Mouse (Mus musculus) left cerebral cortex, postnatal 36 days (tissue): ENCODE data around the gene Astn1. TPM values are rescaled to one million over a fixed set of nuclear protein-coding genes. Genes with fewer than 3 reads are reported as not detected.

ENCODE experiments used
- DNase-seq, 2 experiments: peaks; one replicate each; pipeline ENCODE4 v3.0.0; 2021 to 2022; ENCODE audit warnings: low spot score in 2 of 2, mixed read lengths in 1 of 2
- intact Hi-C: fragments of 180-260 bp; cut with DNase I; formaldehyde crosslinking; loops from one replicate; pipeline ENCODE4 v1.15.1; 2025
- total RNA-seq, 2 experiments: library from RNA; stranded (reverse); gene quantifications; 2 replicates each; pipeline ENCODE4 v1.2.3; 2021

Gene Astn1
- total RNA-seq, 2 experiments from 2014 or later = 181 to 192 TPM

- intact Hi-C loops = loop anchor here (2.0 to 5.0 kb wide), 2 partner anchors 49 to 104 kb away; no protein-coding TSS in a partner anchor
- DNase-seq = no peak
Measured at GRCm38 (mm10) chr1:158408124-158408523, 46.1 kb downstream of the Astn1 start.

- no peak for DNase-seq
- intact Hi-C loops = no loop called here
Measured at GRCm38 (mm10) chr1:158411146-158411545, 49.1 kb downstream of the Astn1 start.

DNA sequence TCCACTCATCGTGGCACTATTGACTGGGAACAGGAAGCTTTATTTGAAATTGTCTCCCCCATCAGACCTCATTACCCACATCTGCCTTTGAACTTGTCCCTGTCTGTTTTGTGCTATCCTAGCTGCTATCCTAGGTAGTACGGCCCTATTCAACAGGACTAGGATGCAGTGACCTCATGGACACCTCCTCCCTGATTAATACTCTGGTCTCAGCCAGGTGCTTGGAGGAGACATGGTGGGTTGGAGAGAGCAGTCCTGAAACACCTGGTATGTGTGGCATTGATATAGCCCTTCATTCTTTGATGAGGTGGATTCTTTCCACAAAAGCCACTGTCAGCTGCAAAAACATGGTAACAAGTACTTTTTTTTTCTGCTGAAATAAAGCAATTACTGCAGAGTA is 52.1 kb downstream of the Astn1 start:
- intact Hi-C loops = no loop called here

DNA sequence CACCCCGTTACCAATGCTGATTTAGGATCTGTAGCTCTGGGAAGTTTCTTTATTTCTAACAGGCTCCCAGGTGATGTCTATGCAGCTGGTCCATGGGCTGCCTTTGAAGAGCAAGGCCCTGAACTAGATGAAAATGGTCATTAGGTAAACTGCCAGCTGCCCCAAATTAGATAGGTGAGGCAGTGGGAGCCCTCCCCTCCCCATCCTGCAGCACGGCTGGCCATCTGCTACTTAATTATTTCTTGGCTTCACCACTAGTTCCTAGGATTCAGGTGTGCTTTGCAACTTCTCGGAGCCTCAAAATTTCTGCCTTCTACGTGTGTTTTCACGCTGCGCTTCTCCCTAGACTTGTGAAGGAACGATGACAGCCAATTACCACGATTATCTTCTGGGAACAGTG is 59.4 kb downstream of the Astn1 start:
- no peak for DNase-seq
- intact Hi-C loops = no loop called here

More for the DNA sequence above, 52.1 kb downstream of the Astn1 start:
- no peak for DNase-seq

DNA sequence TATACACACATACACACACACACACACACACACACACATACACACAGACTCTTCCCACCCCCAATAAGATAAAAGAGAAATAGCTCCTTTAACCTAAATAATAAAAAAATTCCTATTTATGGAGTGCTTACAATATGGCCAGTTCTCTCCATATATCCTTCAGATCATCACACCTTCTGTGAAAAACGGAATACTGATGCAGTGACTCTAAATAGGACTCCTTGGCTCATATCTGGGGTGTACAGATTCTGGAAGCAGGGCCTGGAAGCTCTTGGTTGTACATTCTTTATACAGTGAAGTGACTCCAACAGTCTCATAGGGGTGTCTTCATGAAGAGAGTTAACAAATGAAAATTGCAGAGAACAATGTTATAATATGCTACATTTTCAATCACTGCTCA is 60.7 kb downstream of the Astn1 start:
- no peak for DNase-seq
- intact Hi-C loops = no loop called here

DNA sequence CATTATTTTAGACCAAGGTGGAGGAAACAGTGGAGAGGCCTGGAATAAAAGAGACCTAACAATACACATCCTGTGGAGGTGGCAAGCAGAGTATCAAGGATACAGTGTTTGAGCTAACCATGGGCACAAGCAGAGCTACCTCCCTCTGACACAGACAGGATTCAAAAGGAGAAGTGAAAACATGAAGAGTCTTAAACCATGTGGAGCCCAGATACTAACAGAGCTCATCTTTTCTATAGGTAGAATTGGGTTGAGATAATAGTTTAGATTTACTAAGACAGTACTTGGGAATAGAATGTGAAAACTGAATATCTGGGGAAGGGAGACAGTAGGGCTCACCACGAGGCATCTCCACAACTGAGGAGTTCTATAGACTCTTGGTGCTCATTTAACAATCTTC is 84.0 kb downstream of the Astn1 start:
- no peak for DNase-seq
- intact Hi-C loops = no loop called here

GRCm38 (mm10) chr1:158447956-158448355 is 85.9 kb downstream of the Astn1 start:
- no peak for DNase-seq
- intact Hi-C loops = no loop called here

DNA sequence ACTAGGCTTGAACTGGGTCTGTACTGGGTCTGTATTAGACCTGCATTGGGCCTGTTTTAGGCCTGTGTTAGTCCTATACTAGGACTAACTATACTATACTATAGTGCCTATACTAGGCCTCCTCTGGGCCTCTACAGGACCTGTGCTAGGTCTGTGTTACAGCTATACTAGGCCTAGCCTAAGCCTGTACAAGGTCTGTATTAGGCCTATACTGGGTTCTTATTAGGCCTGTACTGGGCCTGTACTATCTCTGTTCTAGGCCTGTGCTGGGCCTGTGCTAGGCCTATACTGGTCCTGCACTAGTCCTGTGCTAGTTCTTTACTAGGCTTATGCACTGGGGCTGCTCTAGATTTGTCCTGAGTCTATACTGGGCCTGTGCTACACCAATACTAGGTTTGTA is 90.6 kb downstream of the Astn1 start:
- DNase-seq = no peak
- intact Hi-C loops = no loop called here

DNA sequence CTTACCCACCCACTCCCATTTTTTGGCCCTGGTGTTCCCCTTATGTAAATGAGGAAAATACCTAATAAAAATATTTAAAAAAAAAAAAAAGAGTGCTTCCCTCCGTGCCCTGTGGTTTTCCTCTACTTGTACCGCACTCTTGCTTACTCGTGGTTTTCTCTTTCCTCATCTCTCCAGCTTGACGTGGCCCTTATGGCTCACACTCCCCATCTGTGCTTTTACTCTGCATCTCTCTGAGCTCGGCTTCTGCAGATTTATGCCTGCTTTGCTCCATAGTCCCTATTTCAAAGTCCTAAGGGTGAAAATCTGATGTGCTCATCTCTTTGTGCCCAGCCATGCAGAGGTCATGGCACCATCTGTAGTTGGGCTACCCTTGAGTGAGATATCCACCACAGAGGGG is 91.5 kb downstream of the Astn1 start:
- DNase-seq = no peak

DNA sequence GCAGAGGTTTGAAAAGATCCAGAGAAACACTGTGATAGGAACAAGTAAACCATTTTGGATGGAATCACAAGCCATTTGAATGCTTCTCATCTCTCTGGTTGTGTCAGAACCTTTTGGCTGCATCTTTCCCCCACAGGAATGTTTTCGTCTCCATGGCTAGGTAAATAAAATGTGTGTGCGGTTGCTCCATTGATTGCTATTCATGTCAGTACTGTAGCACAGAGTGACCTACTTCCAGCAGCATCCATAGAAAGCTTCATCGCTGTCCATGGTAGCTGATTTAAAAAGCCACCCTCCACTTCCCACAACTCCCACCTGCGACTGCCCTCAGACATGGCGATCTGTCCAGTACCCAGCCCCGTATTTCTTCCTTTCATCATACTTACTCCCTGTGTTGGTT is 101.9 kb downstream of the Astn1 start:
- intact Hi-C loops = no loop called here
- peak in 1 of 2 experiments; percentile 39 for DNase-seq

More for the DNA sequence above, 91.5 kb downstream of the Astn1 start:
- intact Hi-C loops = no loop called here

GRCm38 (mm10) chr1:158465286-158465685 is 103.2 kb downstream of the Astn1 start:
- intact Hi-C loops = no loop called here
- no peak for DNase-seq

DNA sequence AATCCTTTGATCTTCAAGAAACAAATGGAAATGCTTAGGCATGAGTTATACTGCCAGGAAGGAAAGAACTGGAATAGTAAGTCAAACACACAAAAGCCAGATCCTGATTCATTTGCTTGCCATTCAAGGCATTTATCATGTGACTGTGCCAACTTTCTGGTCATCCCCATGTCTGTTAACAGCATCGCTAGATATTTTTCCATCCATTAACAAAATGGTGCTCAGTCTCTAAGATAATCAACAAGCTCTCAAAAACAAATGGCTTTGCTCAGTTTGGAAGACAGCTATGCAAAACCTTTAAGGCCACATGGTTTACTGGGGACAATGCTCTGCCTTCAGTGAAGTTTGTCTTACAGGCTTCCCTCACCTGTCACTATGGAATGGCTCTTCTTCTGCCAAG is 115.8 kb downstream of the Astn1 start:
- intact Hi-C loops = no loop called here
- no peak for DNase-seq

- intact Hi-C loops = no loop called here
- DNase-seq = no peak
Measured at GRCm38 (mm10) chr1:158480285-158480684, 118.2 kb downstream of the Astn1 start.

DNA sequence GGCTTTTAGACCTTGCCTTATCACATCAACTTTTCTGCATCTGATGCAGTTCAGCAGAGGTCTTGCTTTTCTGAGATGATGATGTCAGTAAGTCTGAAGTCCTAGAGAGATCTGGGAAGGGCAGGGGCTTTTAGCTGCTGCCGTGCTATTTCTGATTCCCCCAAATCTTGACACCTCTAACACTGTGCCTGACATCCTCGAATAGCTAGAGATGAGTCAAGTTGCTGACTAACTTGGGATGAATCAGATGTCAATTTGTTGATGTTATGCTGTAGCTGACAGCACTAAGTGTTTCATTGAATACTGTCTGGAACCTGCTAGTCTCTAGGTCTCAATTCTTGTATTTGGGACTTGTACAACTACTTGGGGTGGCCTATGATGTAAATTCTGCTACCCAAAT is 121.7 kb downstream of the Astn1 start:
- intact Hi-C loops = no loop called here
- no peak for DNase-seq

DNA sequence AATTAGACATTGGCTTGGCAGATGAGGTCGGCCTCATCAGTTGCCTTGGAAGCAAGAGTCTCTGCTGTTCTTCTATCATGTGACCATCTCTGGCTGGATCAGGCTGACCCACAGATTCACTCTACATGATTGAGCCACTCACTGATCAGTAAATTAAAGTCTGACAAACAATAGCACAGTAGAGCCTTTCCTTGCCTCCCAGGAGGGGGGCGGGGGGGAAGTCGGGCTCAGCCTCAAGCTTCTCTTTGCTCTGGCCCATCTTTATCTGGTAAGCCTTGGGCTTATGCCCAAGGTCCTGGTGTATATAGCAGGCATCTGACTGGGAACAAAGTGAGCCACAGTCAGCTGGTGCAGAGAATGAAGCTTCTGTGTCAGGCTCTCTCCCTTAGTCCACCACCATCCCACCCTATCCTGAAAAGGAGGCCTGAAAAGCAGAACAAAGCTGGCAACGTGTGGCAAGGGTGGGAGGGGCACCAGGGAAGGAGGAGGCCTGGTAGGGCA is 127.5 kb downstream of the Astn1 start:
- intact Hi-C loops = no loop called here
- no peak for DNase-seq

- intact Hi-C loops = no loop called here
- no peak for DNase-seq
Measured at GRCm38 (mm10) chr1:158490175-158490574, 128.1 kb downstream of the Astn1 start.

- intact Hi-C loops = no loop called here
- no peak for DNase-seq
Measured at GRCm38 (mm10) chr1:158493289-158493688, 131.2 kb downstream of the Astn1 start.

DNA sequence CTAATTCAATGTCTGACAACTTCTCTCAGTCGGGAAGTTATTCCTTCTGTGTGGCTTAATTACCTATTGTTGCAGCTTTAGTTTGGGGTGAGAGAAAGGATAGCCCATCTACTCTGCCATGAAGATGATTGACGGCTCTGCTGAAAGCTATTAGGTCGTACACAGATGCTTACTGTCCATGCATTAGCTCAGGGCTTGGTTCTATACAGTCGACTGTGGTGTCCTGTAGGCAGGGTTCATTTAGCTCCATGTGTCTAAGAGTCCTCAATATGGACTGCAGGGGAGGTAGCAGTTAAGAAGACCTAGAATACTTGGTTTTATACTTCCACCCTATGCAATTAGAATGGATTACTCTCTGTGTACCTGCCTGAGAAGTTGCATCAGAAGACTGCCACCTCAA is 138.1 kb downstream of the Astn1 start:
- DNase-seq = no peak
- intact Hi-C loops = no loop called here

DNA sequence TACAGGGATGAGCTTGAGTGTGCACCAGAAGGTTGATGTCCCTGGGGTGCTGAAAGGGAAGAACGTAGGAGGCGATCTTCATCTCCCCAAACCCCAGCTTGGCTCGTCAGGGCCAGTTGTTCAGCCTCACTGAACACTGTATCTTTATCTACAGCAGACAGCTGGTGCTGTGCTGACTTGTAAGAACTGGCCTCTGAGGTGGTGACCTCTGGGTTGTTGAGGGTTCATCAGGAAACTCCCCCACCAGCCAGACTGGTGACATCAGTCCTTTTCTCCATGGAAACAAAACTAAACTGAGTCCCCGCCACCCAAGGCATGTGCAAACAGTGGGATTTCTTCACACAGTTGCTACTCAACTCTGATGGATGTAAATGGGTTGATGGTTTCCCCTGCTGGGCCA is 138.9 kb downstream of the Astn1 start:
- DNase-seq = no peak
- intact Hi-C loops = no loop called here

DNA sequence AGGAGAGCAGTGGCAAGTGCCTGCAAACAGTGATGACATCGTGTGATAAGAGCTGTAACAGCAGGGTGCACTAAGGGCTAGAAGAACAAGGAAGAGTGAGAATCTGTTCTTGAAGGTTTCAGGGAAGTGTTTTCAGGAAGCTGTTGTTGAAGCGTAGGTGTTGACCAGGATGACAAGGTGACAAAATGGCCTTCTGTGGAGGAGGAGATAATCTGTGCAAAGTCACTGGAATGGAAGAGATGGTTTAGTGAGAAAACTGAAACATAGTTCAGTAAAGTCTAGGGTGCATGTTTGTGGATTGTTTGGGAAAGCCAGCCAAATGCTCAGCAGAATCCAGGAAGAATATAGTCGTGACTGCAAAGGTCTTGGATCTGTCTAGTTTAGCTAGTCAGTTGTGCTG is 145.5 kb downstream of the Astn1 start:
- no peak for DNase-seq
- intact Hi-C loops = no loop called here

- intact Hi-C loops = no loop called here
Measured at GRCm38 (mm10) chr1:158509112-158509855, 147.2 kb downstream of the Astn1 start.

More at GRCm38 (mm10) chr1:158509112-158509855, 147.2 kb downstream of the Astn1 start:
- no peak for DNase-seq
